Mouse (Mus musculus): ENCODE results near the gene Smarcc2. TPM values are rescaled to one million over a fixed set of nuclear protein-coding genes. Genes with fewer than 3 reads are reported as not detected.

The Smarcc2 gene
- polyA plus RNA-seq, 1 experiment: 48.4 TPM

DNA sequence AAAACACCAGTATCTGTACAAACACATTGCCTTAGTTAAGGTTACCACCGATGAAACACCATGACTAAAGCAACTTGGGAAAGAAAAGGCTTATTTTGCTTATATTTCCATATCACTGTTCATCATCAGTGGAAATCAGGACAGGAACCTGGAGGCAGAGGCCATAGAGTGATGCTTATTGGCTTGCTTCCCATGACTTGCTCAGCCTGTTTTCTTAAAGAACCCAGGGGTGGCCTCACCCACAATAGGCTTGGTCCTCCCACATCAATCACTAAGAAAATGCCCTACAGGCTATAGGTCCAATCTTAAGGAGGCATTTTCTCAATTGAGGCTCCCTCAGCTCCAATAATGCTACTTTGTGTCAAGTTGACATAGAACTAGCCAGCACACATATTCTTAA, 16.3 kb upstream of the Smarcc2 start:
- Histone ChIP-seq H3K36me3 (ENCODE audit: control insufficient read depth, insufficient read depth) (peaks cover 50% of the 10 kb centered on the region), H3K4me3 (ENCODE audit: insufficient read depth, poor library complexity, severe bottlenecking) (no peak overlapping the region), H3K79me3 (ENCODE audit: low read depth) (no peaks in the 10 kb centered on the region), H3K79me2 (ENCODE audit: control insufficient read depth, insufficient read depth) (no peaks in the 10 kb centered on the region), H3K27me3 (ENCODE audit: control insufficient read depth, insufficient read depth, insufficient read length) (no peaks in the 10 kb centered on the region), H3ac (ENCODE audit: control insufficient read depth, insufficient read length, low read depth) (no peak overlapping the region)
- TF ChIP-seq MYOG (IDR thresholded peaks at IDR 0.05; ENCODE audit: control insufficient read depth, extremely low read depth, insufficient read length) (no peak), MAX (IDR thresholded peaks at IDR 0.05) (no peak)

DNA sequence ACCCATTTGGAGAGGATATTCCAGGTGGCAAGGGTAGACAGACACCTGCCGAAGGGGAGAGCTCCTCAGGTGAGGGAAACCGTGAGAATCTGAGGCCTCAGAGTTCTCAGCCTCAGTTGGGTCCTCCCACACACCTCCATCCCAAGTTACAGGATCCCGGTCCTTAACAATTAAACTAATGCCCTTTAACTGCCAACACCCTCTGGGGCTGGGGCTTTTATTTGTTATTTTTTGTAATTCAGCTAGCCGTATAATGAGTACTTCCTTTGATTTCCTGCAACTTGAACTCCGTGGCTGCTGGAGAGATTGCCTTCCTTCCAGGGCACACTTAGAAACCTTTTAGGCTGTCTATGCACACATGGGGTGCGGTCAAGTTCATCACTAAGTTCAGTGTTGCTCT, 14.7 kb upstream of the Smarcc2 start:
- H3K4me3 ChIP-seq (ENCODE audit: insufficient read depth, poor library complexity, severe bottlenecking): no peak overlapping the region
- no peak overlapping the region for H3ac ChIP-seq (ENCODE audit: control insufficient read depth, insufficient read length, low read depth)
- H3K79me3 ChIP-seq (ENCODE audit: low read depth): no peaks in the 10 kb centered on the region
- TF ChIP-seq FOSL1 (IDR thresholded peaks at IDR 0.05; ENCODE audit: insufficient read depth, low read length, poor library complexity, severe bottlenecking): no peak
- no peaks in the 10 kb centered on the region for H3K79me2 ChIP-seq (ENCODE audit: control insufficient read depth, insufficient read depth)
- H3K36me3 ChIP-seq (ENCODE audit: control insufficient read depth, insufficient read depth): peaks cover 33% of the 10 kb centered on the region
- H3K27me3 ChIP-seq (ENCODE audit: control insufficient read depth, insufficient read depth, insufficient read length): no peaks in the 10 kb centered on the region

DNA sequence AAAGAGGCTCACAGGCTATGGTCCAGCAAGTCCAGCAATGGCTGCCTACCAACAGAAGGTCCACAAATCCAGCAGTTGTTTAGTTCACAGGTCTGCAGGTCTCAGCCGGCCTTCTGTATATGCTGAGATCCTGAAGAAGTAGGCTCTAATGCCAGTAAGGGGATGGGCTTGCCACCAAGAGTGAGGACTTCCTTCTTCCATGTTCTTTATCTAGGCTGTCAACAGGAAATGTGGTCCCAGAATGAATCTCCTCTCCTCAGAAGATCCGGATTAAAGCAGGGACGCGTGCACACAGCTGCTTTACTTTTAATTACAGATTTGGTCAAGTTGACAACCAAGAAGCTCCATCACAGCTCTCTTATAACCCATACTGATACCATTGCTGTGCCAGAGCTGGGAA, 13.6 kb upstream of the Smarcc2 start:
- Histone ChIP-seq H3K36me3 (ENCODE audit: control insufficient read depth, insufficient read depth) (peaks cover 23% of the 10 kb centered on the region), H3K79me2 (ENCODE audit: control insufficient read depth, insufficient read depth) (no peaks in the 10 kb centered on the region), H3K4me3 (ENCODE audit: insufficient read depth, poor library complexity, severe bottlenecking) (no peak overlapping the region), H3ac (ENCODE audit: control insufficient read depth, insufficient read length, low read depth) (no peak overlapping the region), H3K27me3 (ENCODE audit: control insufficient read depth, insufficient read depth, insufficient read length) (no peaks in the 10 kb centered on the region), H3K79me3 (ENCODE audit: low read depth) (no peaks in the 10 kb centered on the region)
- TF ChIP-seq MAX (IDR thresholded peaks at IDR 0.05): no peak
- TF ChIP-seq USF1 (IDR thresholded peaks at IDR 0.05; ENCODE audit: low read depth): no peak
- TF ChIP-seq MYOD1 (IDR thresholded peaks at IDR 0.05; ENCODE audit: control insufficient read depth, insufficient read length, low read depth): no peak

DNA sequence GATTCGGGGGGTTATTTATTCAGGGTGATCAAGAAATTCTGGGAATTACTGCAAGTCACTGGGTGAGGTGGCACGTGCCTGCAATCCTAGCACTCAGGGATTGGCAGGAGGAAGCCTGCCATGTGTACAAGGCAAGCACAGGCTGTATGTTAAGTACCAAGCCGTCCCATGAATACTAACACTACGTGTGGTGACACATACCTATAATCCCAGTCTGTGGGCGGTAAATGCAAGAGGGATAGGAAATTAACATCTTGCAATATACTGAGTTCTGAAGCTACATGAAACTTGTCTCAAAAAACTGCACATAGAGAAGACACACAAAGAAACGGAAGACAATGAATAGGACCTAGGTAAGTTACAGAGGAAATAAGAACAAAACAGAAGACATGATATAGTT, 8.0 kb upstream of the Smarcc2 start:
- Histone ChIP-seq H3K4me3 (ENCODE audit: insufficient read depth, poor library complexity, severe bottlenecking) (no peak overlapping the region), H3K79me3 (ENCODE audit: low read depth) (no peaks in the 10 kb centered on the region), H3K27me3 (ENCODE audit: control insufficient read depth, insufficient read depth, insufficient read length) (no peaks in the 10 kb centered on the region), H3ac (ENCODE audit: control insufficient read depth, insufficient read length, low read depth) (no peak overlapping the region), H3K79me2 (ENCODE audit: control insufficient read depth, insufficient read depth) (no peaks in the 10 kb centered on the region), H3K36me3 (ENCODE audit: control insufficient read depth, insufficient read depth) (no peaks in the 10 kb centered on the region)
- TF ChIP-seq MYOG (IDR thresholded peaks at IDR 0.05; ENCODE audit: control insufficient read depth, extremely low read depth, insufficient read length) (no peak), CTCF (IDR thresholded peaks at IDR 0.05; ENCODE audit: control insufficient read depth, insufficient read depth, insufficient read length) (no peak), FOSL1 (IDR thresholded peaks at IDR 0.05; ENCODE audit: insufficient read depth, low read length, poor library complexity, severe bottlenecking) (no peak), USF1 (IDR thresholded peaks at IDR 0.05; ENCODE audit: low read depth) (no peak)

DNA sequence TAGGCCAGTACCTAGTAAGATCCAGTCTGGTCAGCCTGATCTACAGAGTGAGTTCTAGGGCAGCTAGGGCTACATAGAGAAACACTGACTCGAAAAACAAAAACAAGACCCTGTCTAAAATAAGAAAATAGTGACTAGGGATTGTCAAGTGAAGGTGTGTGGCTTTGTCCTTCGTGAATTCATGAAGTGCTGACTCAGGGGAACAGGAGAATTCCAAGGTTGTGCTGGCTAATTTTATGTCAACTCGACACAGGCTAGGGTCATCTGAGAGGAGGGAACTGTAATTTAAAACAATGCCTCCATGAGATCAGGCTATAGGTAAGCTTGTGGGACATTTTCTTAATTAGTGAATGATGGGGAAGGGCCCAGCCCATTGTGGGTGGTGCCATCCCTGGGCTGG, 4.6 kb upstream of the Smarcc2 start:
- no peak overlapping the region for H3K4me3 ChIP-seq (ENCODE audit: insufficient read depth, poor library complexity, severe bottlenecking)
- H3K79me2 ChIP-seq (ENCODE audit: control insufficient read depth, insufficient read depth): peaks cover under 1% of the 10 kb centered on the region
- TF ChIP-seq CTCF (IDR thresholded peaks at IDR 0.05; ENCODE audit: control insufficient read depth, insufficient read depth, insufficient read length): no peak
- no peak for TF ChIP-seq MAX (IDR thresholded peaks at IDR 0.05)
- TF ChIP-seq USF1 (IDR thresholded peaks at IDR 0.05; ENCODE audit: low read depth): no peak
- TF ChIP-seq MYOG (IDR thresholded peaks at IDR 0.05; ENCODE audit: control insufficient read depth, extremely low read depth, insufficient read length): no peak
- no peak for TF ChIP-seq FOSL1 (IDR thresholded peaks at IDR 0.05; ENCODE audit: insufficient read depth, low read length, poor library complexity, severe bottlenecking)
- no peak for TF ChIP-seq MYOD1 (IDR thresholded peaks at IDR 0.05; ENCODE audit: control insufficient read depth, insufficient read length, low read depth)
- no peak for TF ChIP-seq CEBPB (IDR thresholded peaks at IDR 0.05; ENCODE audit: low read depth)
- H3K79me3 ChIP-seq (ENCODE audit: low read depth): no peaks in the 10 kb centered on the region
- H3K36me3 ChIP-seq (ENCODE audit: control insufficient read depth, insufficient read depth): no peaks in the 10 kb centered on the region
- H3ac ChIP-seq (ENCODE audit: control insufficient read depth, insufficient read length, low read depth): no peak overlapping the region
- no peaks in the 10 kb centered on the region for H3K27me3 ChIP-seq (ENCODE audit: control insufficient read depth, insufficient read depth, insufficient read length)

DNA sequence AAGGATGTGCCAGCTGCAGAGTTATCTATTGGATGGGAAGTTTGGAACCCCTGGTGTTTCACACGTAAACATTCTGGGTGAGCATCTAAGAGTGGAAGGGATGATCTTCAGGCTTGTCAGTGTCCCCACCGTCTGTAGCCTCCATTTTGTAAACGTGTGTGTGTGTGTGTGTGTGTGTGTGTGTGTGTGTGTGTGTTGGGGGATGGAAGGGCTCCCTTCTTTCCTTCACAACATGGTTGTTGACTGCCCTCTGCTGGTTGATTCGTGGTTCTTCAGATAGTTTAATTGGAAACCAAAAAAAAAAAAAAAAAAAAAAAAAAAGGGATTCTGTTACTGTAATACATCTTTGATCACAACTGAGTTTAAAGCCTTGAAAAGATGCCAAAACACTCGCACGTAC, 3.8 kb upstream of the Smarcc2 start:
- Histone ChIP-seq H3K4me3 (ENCODE audit: insufficient read depth, poor library complexity, severe bottlenecking) (no peak overlapping the region), H3K36me3 (ENCODE audit: control insufficient read depth, insufficient read depth) (no peaks in the 10 kb centered on the region)

DNA sequence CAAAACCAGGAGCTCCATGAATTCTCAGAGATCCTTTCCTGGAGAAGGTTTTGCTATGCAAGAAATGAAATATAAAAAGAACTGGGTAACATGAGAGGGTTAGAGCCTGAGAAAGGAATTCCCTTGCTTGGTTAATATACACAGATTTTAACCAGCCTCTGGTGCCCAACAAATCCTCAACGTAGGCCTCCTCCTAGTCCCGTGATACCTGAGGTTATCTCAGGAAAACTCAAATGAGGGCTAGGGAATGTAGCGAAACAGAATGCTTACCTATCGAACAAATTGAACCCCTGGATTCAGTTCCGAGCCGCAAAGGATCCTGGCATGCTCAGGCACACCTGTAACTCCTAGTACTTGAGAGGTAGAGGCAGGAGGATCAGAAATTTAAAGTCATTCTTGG, 1.4 kb upstream of the Smarcc2 start:
- Histone ChIP-seq H3K36me3 (ENCODE audit: control insufficient read depth, insufficient read depth) (peaks cover 23% of the 10 kb centered on the region), H3K79me2 (ENCODE audit: control insufficient read depth, insufficient read depth) (peaks cover 23% of the 10 kb centered on the region), H3K27me3 (ENCODE audit: control insufficient read depth, insufficient read depth, insufficient read length) (no peaks in the 10 kb centered on the region), H3K4me3 (ENCODE audit: insufficient read depth, poor library complexity, severe bottlenecking) (no peak overlapping the region), H3K79me3 (ENCODE audit: low read depth) (peaks cover 18% of the 10 kb centered on the region), H3ac (ENCODE audit: control insufficient read depth, insufficient read length, low read depth) (no peak overlapping the region)
- TF ChIP-seq MYOG (IDR thresholded peaks at IDR 0.05; ENCODE audit: control insufficient read depth, extremely low read depth, insufficient read length) (no peak), USF1 (IDR thresholded peaks at IDR 0.05; ENCODE audit: low read depth) (no peak), FOSL1 (IDR thresholded peaks at IDR 0.05; ENCODE audit: insufficient read depth, low read length, poor library complexity, severe bottlenecking) (no peak), MYOD1 (IDR thresholded peaks at IDR 0.05; ENCODE audit: control insufficient read depth, insufficient read length, low read depth) (no peak), CEBPB (IDR thresholded peaks at IDR 0.05; ENCODE audit: low read depth) (no peak), CTCF (IDR thresholded peaks at IDR 0.05; ENCODE audit: control insufficient read depth, insufficient read depth, insufficient read length) (no peak), MAX (IDR thresholded peaks at IDR 0.05) (no peak)

More for the DNA sequence above, 3.8 kb upstream of the Smarcc2 start:
- peak overlapping the region; percentile 6 for H3ac ChIP-seq (ENCODE audit: control insufficient read depth, insufficient read length, low read depth)
- peak; percentile 25 for TF ChIP-seq MAX (IDR thresholded peaks at IDR 0.05)
- no peak for TF ChIP-seq MYOG (IDR thresholded peaks at IDR 0.05; ENCODE audit: control insufficient read depth, extremely low read depth, insufficient read length)
- H3K27me3 ChIP-seq (ENCODE audit: control insufficient read depth, insufficient read depth, insufficient read length): no peaks in the 10 kb centered on the region
- H3K79me3 ChIP-seq (ENCODE audit: low read depth): peaks cover 7% of the 10 kb centered on the region
- H3K79me2 ChIP-seq (ENCODE audit: control insufficient read depth, insufficient read depth): peaks cover 8% of the 10 kb centered on the region

Measured in C2C12 (cell line).